ENCODE assay signal across 27 mouse cellular contexts in the genomic region with DNA sequence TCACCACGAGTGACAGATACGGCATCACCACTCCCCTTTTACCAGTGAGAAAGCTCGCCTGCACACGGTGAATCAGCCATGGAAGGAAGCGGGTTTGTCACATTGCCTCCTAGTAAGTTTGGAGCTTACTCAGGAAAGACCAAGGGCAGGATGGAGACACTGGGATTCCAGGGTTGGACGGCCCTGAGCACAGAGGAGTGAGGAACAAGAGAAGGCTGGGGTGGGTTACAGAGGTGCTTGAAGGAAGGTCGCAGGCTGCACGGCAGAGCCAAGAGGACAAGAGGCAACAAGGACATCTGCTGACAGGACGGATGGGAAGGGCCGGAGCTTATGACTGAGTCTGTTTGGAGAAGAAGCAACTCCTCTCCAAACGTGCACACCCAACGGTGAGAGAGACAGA.
DNase-seq lines count a peak whose midpoint lies in the region; ATAC-seq and TF ChIP-seq lines count a peak whose summit lies in the region.
"Had no signal": no experiment of that assay in that cellular context is flagged by ENCODE, and none has a peak within 500 bp of the region (broad histone marks: within the 10 kb centered on the region; RNA-seq: fewer than 3 reads in every experiment).

No protein-coding gene starts in this region.

- DNase-seq in adrenal gland, adult 8-10 months: peak; percentile 60
- DNase-seq in adrenal gland, postnatal 25 days: peak; percentile 7
- no peak for DNase-seq in forebrain, postnatal 0 days
- DNase-seq in cerebellum, postnatal 36 days: no peak
- no peak for DNase-seq in liver, postnatal 0 days
- DNase-seq: cerebellum, adult 11 months; cerebellum, adult 2 months; cerebellum, adult 9-11 months; cerebellum, postnatal 25 days; embryo, embryonic 11 days; gastrocnemius, adult 2 months; gastrocnemius, postnatal 14 days; heart, adult 11 months; kidney, adult 18-20 months had no signal

- peaks cover 42% of the 10 kb centered on the region for H3K4me1 ChIP-seq in heart, embryonic 13.5 days
- H3K4me1 ChIP-seq in heart, embryonic 11.5 days (ENCODE audit: control insufficient read depth, insufficient read depth, low read length): peaks cover 21% of the 10 kb centered on the region
- H3K4me1 ChIP-seq in forebrain, postnatal 0 days (ENCODE audit: insufficient read depth): no peaks in the 10 kb centered on the region
- no peaks in the 10 kb centered on the region for H3K4me1 ChIP-seq in liver, postnatal 0 days (ENCODE audit: insufficient read depth)
- H3K4me1 ChIP-seq: hindbrain, embryonic 10.5 days had no signal

- no peaks in the 10 kb centered on the region for H3K9me3 ChIP-seq in heart, embryonic 13.5 days
- H3K9me3 ChIP-seq in heart, embryonic 11.5 days (replicated peaks; ENCODE audit: control insufficient read depth, low read length): no peaks in the 10 kb centered on the region
- no peaks in the 10 kb centered on the region for H3K9me3 ChIP-seq in forebrain, postnatal 0 days (ENCODE audit: low read length)
- H3K9me3 ChIP-seq in liver, postnatal 0 days (ENCODE audit: low read length): no peaks in the 10 kb centered on the region
- H3K9me3 ChIP-seq: embryonic facial prominence, embryonic 10.5 days; embryonic facial prominence, embryonic 13.5 days; forebrain, embryonic 12.5 days; forebrain, embryonic 15.5 days; hindbrain, embryonic 10.5 days; hindbrain, embryonic 13.5 days had no signal

- no peaks in the 10 kb centered on the region for H3K36me3 ChIP-seq in heart, embryonic 13.5 days
- H3K36me3 ChIP-seq in heart, embryonic 11.5 days (ENCODE audit: control insufficient read depth, insufficient read depth, low read length): no peaks in the 10 kb centered on the region
- H3K36me3 ChIP-seq in forebrain, postnatal 0 days (ENCODE audit: insufficient read depth): no peaks in the 10 kb centered on the region
- H3K36me3 ChIP-seq in liver, postnatal 0 days (replicated peaks; ENCODE audit: insufficient read depth, low read length): no peaks in the 10 kb centered on the region
- H3K36me3 ChIP-seq: embryonic facial prominence, embryonic 10.5 days; embryonic facial prominence, embryonic 13.5 days; forebrain, embryonic 12.5 days; forebrain, embryonic 15.5 days; hindbrain, embryonic 10.5 days; hindbrain, embryonic 13.5 days had no signal

- peaks cover 32% of the 10 kb centered on the region for H3K27me3 ChIP-seq in heart, embryonic 13.5 days (replicated peaks)
- H3K27me3 ChIP-seq in heart, embryonic 11.5 days (ENCODE audit: control insufficient read depth, insufficient read depth, low read length): 0 out of 2 replicates have a peak, but pooled peaks cover 2% of the 10 kb centered on the region
- H3K27me3 ChIP-seq in forebrain, postnatal 0 days (ENCODE audit: insufficient read depth, low read length): no peaks in the 10 kb centered on the region
- no peaks in the 10 kb centered on the region for H3K27me3 ChIP-seq in liver, postnatal 0 days (ENCODE audit: insufficient read depth, low read length)

- WGBS in heart, embryonic 13.5 days: 52% methylated on average over 12 of the region's 12 CpGs
- 64% methylated on average over 12 of the region's 12 CpGs for WGBS in heart, embryonic 11.5 days (ENCODE audit: insufficient replicate concordance)
- 86% methylated on average over 12 of the region's 12 CpGs for WGBS in forebrain, postnatal 0 days
- WGBS in liver, postnatal 0 days (ENCODE audit: insufficient replicate concordance): 78% methylated on average over 12 of the region's 12 CpGs

- H3K9ac ChIP-seq in heart, embryonic 13.5 days: no peak overlapping the region
- H3K9ac ChIP-seq in heart, embryonic 11.5 days (ENCODE audit: low read depth, low read length): no peak overlapping the region
- H3K9ac ChIP-seq in forebrain, postnatal 0 days: no peak overlapping the region
- no peak overlapping the region for H3K9ac ChIP-seq in liver, postnatal 0 days (replicated peaks)
- H3K9ac ChIP-seq: embryonic facial prominence, embryonic 13.5 days; forebrain, embryonic 12.5 days; forebrain, embryonic 15.5 days; hindbrain, embryonic 13.5 days had no signal

- TF ChIP-seq EP300 in liver, postnatal 0 days (IDR thresholded peaks at IDR 0.05; ENCODE audit: low read depth): no peak

- 0 out of 2 replicates have a peak overlapping the region, but pooled peaks have one; percentile 9 for H3K27ac ChIP-seq in heart, embryonic 13.5 days (replicated peaks)
- no peak overlapping the region for H3K27ac ChIP-seq in heart, embryonic 11.5 days (ENCODE audit: low read depth, low read length)
- no peak overlapping the region for H3K27ac ChIP-seq in forebrain, postnatal 0 days (ENCODE audit: low read depth, low read length)
- no peak overlapping the region for H3K27ac ChIP-seq in liver, postnatal 0 days (ENCODE audit: low read depth)
- H3K27ac ChIP-seq: embryonic facial prominence, embryonic 10.5 days; embryonic facial prominence, embryonic 13.5 days; forebrain, embryonic 12.5 days; forebrain, embryonic 15.5 days; gastrocnemius, adult 2 months; hindbrain, embryonic 10.5 days; hindbrain, embryonic 13.5 days had no signal

- no peak for TF ChIP-seq CTCF in forebrain, postnatal 0 days (IDR thresholded peaks at IDR 0.05; ENCODE audit: low read depth)
- TF ChIP-seq CTCF in liver, postnatal 0 days (IDR thresholded peaks at IDR 0.05; ENCODE audit: low read depth): no peak

- H3K4me3 ChIP-seq in heart, embryonic 13.5 days: no peak overlapping the region
- no peak overlapping the region for H3K4me3 ChIP-seq in heart, embryonic 11.5 days (ENCODE audit: low read depth, low read length)
- no peak overlapping the region for H3K4me3 ChIP-seq in forebrain, postnatal 0 days (ENCODE audit: low read depth, low read length)
- no peak overlapping the region for H3K4me3 ChIP-seq in liver, postnatal 0 days (ENCODE audit: low read depth, low read length)
- H3K4me3 ChIP-seq: embryonic facial prominence, embryonic 10.5 days; embryonic facial prominence, embryonic 13.5 days; erythroblast, embryonic 14.5 days; forebrain, embryonic 12.5 days; forebrain, embryonic 15.5 days; gastrocnemius, adult 2 months; hindbrain, embryonic 10.5 days; hindbrain, embryonic 13.5 days had no signal

- ATAC-seq in heart, embryonic 13.5 days (ENCODE audit: extremely low read depth, insufficient number of reproducible peaks, low FRiP score, low TSS enrichment): no peak
- no peak for ATAC-seq in heart, embryonic 11.5 days (replicated peaks; ENCODE audit: insufficient number of reproducible peaks, low FRiP score, low TSS enrichment)
- ATAC-seq in forebrain, postnatal 0 days: no peak
- no peak for ATAC-seq in liver, postnatal 0 days
- ATAC-seq: activated CD4-positive, CD25-positive, alpha-beta regulatory T cell, adult 4 months; forebrain, embryonic 15.5 days; hindbrain, embryonic 16.5 days; inflammation-experienced regulatory T-cells, adult 6 months; intestine, embryonic 16.5 days had no signal

- no peak overlapping the region for H3K4me2 ChIP-seq in heart, embryonic 13.5 days
- no peak overlapping the region for H3K4me2 ChIP-seq in heart, embryonic 11.5 days
- H3K4me2 ChIP-seq in forebrain, postnatal 0 days (ENCODE audit: low read depth): no peak overlapping the region
- H3K4me2 ChIP-seq in liver, postnatal 0 days (ENCODE audit: low read depth, low read length): no peak overlapping the region
- H3K4me2 ChIP-seq: embryonic facial prominence, embryonic 13.5 days; forebrain, embryonic 12.5 days; forebrain, embryonic 15.5 days; hindbrain, embryonic 13.5 days had no signal

Comparison
In these comparisons a context has a peak if more than half of its experiments do, and no peak if none do; other contexts are left out.
1. DNase-seq: peak in adrenal gland, adult 8-10 months (single experiment) and adrenal gland, postnatal 25 days (single experiment); none in forebrain, postnatal 0 days (single experiment), cerebellum, postnatal 36 days (0 of 2) and liver, postnatal 0 days (single experiment).